Mouse (Mus musculus) kidney, adult 11 months (tissue): Measurements from ENCODE around the gene Dmkn.
"Not testable (repeated sequence)": the region's sequence is repeated elsewhere in the genome, so short reads cannot be mapped to it uniquely, and the experiment has no call there.

Experiments
- DNase-seq: peaks from one replicate; pipeline ENCODE4 v3.0.0; 2022

The Dmkn gene

DNA sequence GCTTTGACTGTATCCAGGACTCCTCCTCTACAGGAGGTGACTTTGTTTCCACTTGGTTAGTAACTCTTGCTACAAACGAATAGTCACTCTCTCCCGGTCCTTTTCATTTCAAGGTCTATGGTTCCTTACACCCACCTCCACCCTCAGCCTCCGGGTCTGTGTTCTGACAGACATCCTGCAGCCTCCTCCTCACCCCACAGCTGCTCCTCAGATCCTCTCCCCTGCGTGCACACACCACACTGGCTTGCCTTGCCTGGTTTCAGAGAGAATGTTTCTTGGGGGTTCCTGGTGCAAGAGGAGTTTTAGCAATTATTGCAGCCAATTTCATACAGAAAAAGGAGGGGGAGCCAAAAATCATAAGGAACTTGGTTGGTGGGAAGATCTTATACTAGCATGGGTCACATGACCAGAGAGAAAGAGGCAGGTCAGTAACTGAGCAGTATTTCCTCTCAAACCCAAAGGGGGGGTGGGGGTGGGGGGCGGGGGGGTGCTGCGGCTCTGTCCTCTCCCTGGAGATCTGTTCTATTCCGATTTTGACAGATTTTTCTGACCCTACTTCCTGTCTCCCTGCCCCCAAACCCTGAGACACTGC, 57.4 kb downstream of the Dmkn start:
- DNase-seq, result no peak

DNA sequence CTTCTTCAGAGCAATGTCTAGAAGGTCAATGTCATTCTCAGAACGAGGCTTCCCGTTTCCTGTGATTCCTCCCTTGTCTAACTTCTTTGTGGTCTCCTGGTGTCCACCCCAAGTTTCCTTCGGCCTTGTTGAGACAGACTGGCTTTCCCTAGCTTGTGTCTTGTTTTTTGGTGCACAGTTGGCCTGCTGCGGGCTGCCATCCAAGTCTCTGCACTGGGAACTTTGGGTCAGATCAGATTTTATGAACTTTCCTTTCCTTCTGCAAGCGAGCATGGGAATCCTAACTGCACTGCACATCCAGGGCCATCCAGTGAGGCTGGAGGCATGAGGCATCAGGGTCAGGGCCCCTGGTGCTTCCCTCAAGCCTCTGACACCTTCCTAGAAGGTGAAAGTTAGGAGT, 58.0 kb downstream of the Dmkn start:
- peak; percentile 23 for DNase-seq

DNA sequence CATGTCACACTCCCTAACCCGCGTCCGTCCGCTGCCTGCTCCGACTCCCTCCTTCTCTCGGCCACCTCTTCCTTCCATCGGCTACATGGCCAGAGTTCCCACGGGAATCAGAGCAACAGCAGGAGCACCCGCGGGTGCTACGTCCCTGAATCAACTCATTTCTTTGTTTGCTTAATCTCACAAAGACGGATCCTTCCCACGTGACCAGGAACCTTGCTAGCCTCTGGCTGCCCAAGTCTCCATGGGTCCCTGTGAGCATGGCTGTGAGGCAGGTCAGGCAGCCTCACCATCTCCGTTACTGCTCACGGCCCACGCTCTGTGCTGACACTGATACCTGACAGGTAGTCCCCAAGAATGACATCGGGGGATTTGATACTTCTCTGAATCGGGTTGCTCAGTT, 60.1 kb downstream of the Dmkn start, which contains the start of gene Ffar2:
TSS of gene Ffar2 (minus strand) at position 101 of the 400 bp plus-strand sequence.
- no peak for DNase-seq

DNA sequence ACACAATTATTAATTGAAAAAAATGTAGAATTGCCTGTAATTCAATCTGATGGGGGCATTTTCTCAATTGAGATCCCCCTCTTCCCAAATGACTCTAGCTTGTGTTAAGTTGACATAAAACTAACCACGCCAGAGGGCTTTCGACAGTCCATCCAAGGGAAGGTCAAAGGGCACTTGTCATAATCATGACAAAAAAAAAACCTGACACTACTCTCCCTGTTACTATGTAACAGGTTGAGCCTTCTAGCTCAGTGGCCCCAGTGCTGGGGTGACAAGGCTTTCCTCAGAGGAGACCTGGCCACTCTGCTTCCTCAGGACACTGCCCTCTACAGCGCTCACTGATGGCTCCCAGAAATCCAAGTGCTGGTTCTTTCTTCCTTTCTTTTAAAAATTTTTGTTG, 60.8 kb downstream of the Dmkn start:
- no peak for DNase-seq

DNA sequence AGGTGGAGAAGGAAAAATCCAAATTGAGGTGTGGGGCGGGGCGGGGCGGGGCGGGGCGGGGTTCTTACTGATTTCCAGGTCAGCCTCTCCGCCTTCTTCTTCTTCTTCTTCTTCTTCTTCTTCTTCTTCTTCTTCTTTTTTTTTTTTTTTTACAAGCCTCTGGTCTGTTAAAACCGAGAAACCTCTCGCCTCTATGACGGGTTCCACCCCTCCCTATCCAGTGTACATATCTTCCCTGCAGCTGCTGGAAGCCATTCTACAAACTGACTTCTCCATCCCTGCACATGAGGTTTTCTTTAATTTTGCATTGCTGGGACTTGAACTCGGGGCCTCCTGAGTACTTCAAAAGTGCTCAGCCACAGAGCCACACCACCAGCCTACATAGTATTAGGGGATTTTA, 63.1 kb downstream of the Dmkn start:
- DNase-seq, result no peak

DNA sequence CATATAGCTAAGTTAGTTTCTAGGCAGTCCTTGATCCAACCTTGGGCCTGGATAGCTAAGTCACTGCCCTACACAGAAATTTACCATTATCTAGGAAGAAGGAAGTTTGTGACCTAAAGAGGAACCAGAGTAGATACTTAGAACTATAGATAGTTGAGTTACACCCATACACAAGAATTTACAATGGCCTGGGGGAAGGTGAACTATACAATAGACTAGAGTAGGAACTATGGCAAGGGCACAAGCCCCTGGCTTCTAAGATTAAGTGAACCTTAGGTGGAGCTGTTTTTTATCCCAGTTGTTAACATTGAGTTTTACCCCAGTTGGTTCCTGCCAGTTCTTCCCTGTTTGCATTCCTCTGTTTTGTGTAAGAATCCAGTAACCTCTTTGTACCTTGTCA, 65.3 kb downstream of the Dmkn start:
- DNase-seq, result not testable (repeated sequence)

DNA sequence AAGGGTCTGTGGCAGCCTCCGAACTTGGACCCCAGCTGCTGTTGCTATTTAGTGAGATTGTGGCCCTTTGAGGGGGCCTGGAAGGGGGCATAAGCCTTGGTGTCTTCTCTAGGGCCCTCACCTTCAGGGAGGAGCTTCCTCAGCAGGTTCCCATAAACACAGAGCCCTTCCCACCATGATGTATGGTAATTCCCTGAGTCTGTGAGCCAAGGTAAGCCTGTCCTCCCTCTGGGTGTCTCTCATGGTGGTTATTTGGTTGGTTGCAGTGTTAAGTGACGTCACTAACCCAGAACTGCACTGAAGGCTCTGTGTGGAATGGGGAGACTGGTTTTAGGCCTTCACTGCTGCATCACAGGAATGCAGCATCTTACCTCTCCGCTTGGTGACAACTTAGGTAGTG, 65.9 kb downstream of the Dmkn start:
- no peak for DNase-seq
